Mouse (Mus musculus) lung, adult 2 months (tissue): ENCODE results near the gene Zfp984. TPM values are rescaled to one million over a fixed set of nuclear protein-coding genes. Genes with fewer than 3 reads are reported as not detected.
"Not testable (repeated sequence)": the region's sequence is repeated elsewhere in the genome, so short reads cannot be mapped to it uniquely, and the experiment has no call there.

Experiments used
- DNase-seq: peaks from one replicate; pipeline ENCODE4 v3.0.0; 2022
- H3K4me1 ChIP-seq: fragments of 200-500 bp; 2 replicates; pipeline ENCODE4 v1.6.1; 2011; ENCODE audit warnings: low read length; ENCODE audit not compliant: control insufficient read depth, insufficient read depth
- H3K4me3 ChIP-seq: fragments of 200-500 bp; replicated peaks from 2 replicates; pipeline ENCODE3; 2011; ENCODE audit warnings: low read depth, mild to moderate bottlenecking, control low read depth, low read length; ENCODE audit errors: extremely low read depth
- CTCF ChIP-seq: fragments of 200-500 bp; IDR thresholded peaks from 2 replicates; pipeline ENCODE4 v1.5.1; 2011; ENCODE audit warnings: mild to moderate bottlenecking, low read length, control low read depth; ENCODE audit not compliant: insufficient read depth
- POLR2A ChIP-seq: fragments of 200-500 bp; IDR thresholded peaks from 2 replicates; pipeline ENCODE4 v1.6.1; 2011; ENCODE audit warnings: low read depth, mild to moderate bottlenecking, control low read depth, low read length, borderline replicate concordance; ENCODE audit errors: extremely low read depth
- WGBS: fragments of 180-500 bp; shearing (Covaris S2); methylation state at CpG from one replicate; pipeline ENCODE4 v1.1.7; 2018; 5-methylcytosine and 5-hydroxymethylcytosine counted together
- polyA plus RNA-seq: library from polyadenylated mRNA; depleted of rRNA; stranded (reverse); fragments of >200 nt; gene quantifications from 2 replicates; pipeline ENCODE4 v1.2.3, GENCODE M21; 2012; rRNA removed

Gene Zfp984
- 0.37 and 1.5 TPM in 2 replicates for polyA plus RNA-seq

- DNase-seq = peak; percentile 28
- peak within 1 kb of the TSS; percentile 67 for H3K4me3 ChIP-seq
- H3K4me1 ChIP-seq = not testable (repeated sequence)
- WGBS = 11% methylated on average over 15 of the region's 15 CpGs
- TF ChIP-seq POLR2A = peak; percentile 22; the same call in 1 of the 2 replicates
Observed at GRCm38 (mm10) chr4:147809292-147809965, at the start of gene Zfp984. Gene Zfp984 (minus strand): TSS chr4:147809788.

GRCm38 (mm10) chr4:147850776-147851175 lies 41.2 kb upstream of the Zfp984 start:
- no peak overlapping the region for H3K4me3 ChIP-seq
- WGBS = 80% methylated on average over 2 of the region's 2 CpGs
- TF ChIP-seq POLR2A = no peak
- TF ChIP-seq CTCF = no peak
- no peak for DNase-seq
- H3K4me1 ChIP-seq = peaks cover 4% of the 10 kb centered on the region; the same call in 1 of the 2 replicates

- no peak for DNase-seq
- no peak for TF ChIP-seq CTCF
- Histone ChIP-seq H3K4me3 (peak overlapping the region; percentile 94), H3K4me1 (peaks cover 4% of the 10 kb centered on the region; the same call in 1 of the 2 replicates)
- WGBS = 2% methylated on average over 4 of the region's 4 CpGs
Observed at GRCm38 (mm10) chr4:147848584-147848991, 39.0 kb upstream of the Zfp984 start.

- 2% methylated on average over 23 of the region's 23 CpGs for WGBS
Observed at GRCm38 (mm10) chr4:147847614-147848583, 38.3 kb upstream of the Zfp984 start, which contains the start of gene Zfp933. Gene Zfp933 (minus strand): TSS chr4:147848366.

GRCm38 (mm10) chr4:147842871-147843270 lies 33.3 kb upstream of the Zfp984 start:
- DNase-seq = no peak
- H3K4me3 ChIP-seq = no peak overlapping the region
- no peak for TF ChIP-seq POLR2A
- no peak for TF ChIP-seq CTCF
- no peaks in the 10 kb centered on the region for H3K4me1 ChIP-seq
- 98% methylated on average over 3 of the region's 3 CpGs for WGBS

More at GRCm38 (mm10) chr4:147847614-147848583, 38.3 kb upstream of the Zfp984 start, which contains the start of gene Zfp933:
- TF ChIP-seq POLR2A (no peak), CTCF (no peak)
- peak; percentile 61 for DNase-seq
- peaks cover 4% of the 10 kb centered on the region; the same call in 1 of the 2 replicates for H3K4me1 ChIP-seq
- H3K4me3 ChIP-seq = peak within 1 kb of the TSS; percentile 94

GRCm38 (mm10) chr4:147839282-147839681 lies 29.7 kb upstream of the Zfp984 start:
- DNase-seq = peak; percentile 14
- H3K4me1 ChIP-seq, H3K4me3 ChIP-seq: not testable (repeated sequence)
- WGBS = 99% methylated on average over 19 of the region's 26 CpGs

GRCm38 (mm10) chr4:147824389-147824788 lies 14.8 kb upstream of the Zfp984 start:
- no peak overlapping the region for H3K4me3 ChIP-seq
- no peak for DNase-seq
- TF ChIP-seq CTCF (no peak), POLR2A (no peak)
- WGBS = 97% methylated on average over 4 of the region's 4 CpGs
- H3K4me1 ChIP-seq = no peaks in the 10 kb centered on the region

- DNase-seq, H3K4me3 ChIP-seq, H3K4me1 ChIP-seq: not testable (repeated sequence)
- 84% methylated on average over 3 of the region's 3 CpGs for WGBS
Observed at GRCm38 (mm10) chr4:147821414-147821813, 11.8 kb upstream of the Zfp984 start.

- not testable (repeated sequence) for H3K4me1 ChIP-seq, H3K4me3 ChIP-seq, DNase-seq
- WGBS = 80% methylated on average over 7 of the region's 7 CpGs
Observed at GRCm38 (mm10) chr4:147819659-147820058, 10.1 kb upstream of the Zfp984 start.
